Mouse (Mus musculus) inflammation-experienced regulatory T-cells, adult 6 months (primary cell): Measurements from ENCODE around the gene Morn5. TPM values are rescaled to one million over a fixed set of nuclear protein-coding genes. Genes with fewer than 3 reads are reported as not detected.

Source experiments
- ATAC-seq: one replicate; pipeline ENCODE4 v1.8.0; 2017
- polyA plus RNA-seq, 3 experiments: library from polyadenylated mRNA; unstranded; fragments of 100-300 nt; shearing (Covaris generic); gene quantifications; one replicate each; pipeline ENCODE4 v1.2.1; 2017

The Morn5 gene
- polyA plus RNA-seq, 3 experiments from 2014 or later, result not detected

GRCm38 (mm10) chr2:36071660-36072305, 22.5 kb downstream of the Morn5 start:
- ATAC-seq, result no peak

GRCm38 (mm10) chr2:36073781-36074180, 24.5 kb downstream of the Morn5 start:
- ATAC-seq, result no peak

GRCm38 (mm10) chr2:36075210-36075609, 26.0 kb downstream of the Morn5 start:
- no peak for ATAC-seq

- no peak for ATAC-seq
These were observed 28.0 kb downstream of the Morn5 start for GRCm38 (mm10) chr2:36077160-36077761.

- no peak for ATAC-seq
These were observed 32.2 kb downstream of the Morn5 start for GRCm38 (mm10) chr2:36081446-36081845.

GRCm38 (mm10) chr2:36082802-36083580, 33.7 kb downstream of the Morn5 start:
- ATAC-seq, result no peak

- no peak for ATAC-seq
These were observed 35.8 kb downstream of the Morn5 start for GRCm38 (mm10) chr2:36085041-36085440.

- no peak for ATAC-seq
These were observed 39.9 kb downstream of the Morn5 start for GRCm38 (mm10) chr2:36089190-36089589.

GRCm38 (mm10) chr2:36090853-36091741, 41.8 kb downstream of the Morn5 start:
- ATAC-seq, result no peak

GRCm38 (mm10) chr2:36092748-36093147, 43.5 kb downstream of the Morn5 start:
- no peak for ATAC-seq

- no peak for ATAC-seq
These were observed 44.0 kb downstream of the Morn5 start for GRCm38 (mm10) chr2:36093301-36093700.

GRCm38 (mm10) chr2:36093914-36094475, 44.7 kb downstream of the Morn5 start:
- ATAC-seq, result no peak

- no peak for ATAC-seq
These were observed 48.0 kb downstream of the Morn5 start for GRCm38 (mm10) chr2:36097129-36097815.

- ATAC-seq, result no peak
These were observed 48.8 kb downstream of the Morn5 start for GRCm38 (mm10) chr2:36098021-36098420.

GRCm38 (mm10) chr2:36099739-36100138, 50.5 kb downstream of the Morn5 start:
- no peak for ATAC-seq

GRCm38 (mm10) chr2:36101866-36102558, 52.8 kb downstream of the Morn5 start:
- no peak for ATAC-seq

- ATAC-seq, result peak; percentile 27
These were observed 53.3 kb downstream of the Morn5 start for GRCm38 (mm10) chr2:36102559-36102946.

GRCm38 (mm10) chr2:36103069-36103554, 53.9 kb downstream of the Morn5 start:
- ATAC-seq, result no peak

- ATAC-seq, result no peak
These were observed 54.5 kb downstream of the Morn5 start for GRCm38 (mm10) chr2:36103555-36104367.

GRCm38 (mm10) chr2:36104436-36104955, 55.2 kb downstream of the Morn5 start:
- ATAC-seq, result no peak
